Mouse (Mus musculus): ENCODE data around the gene Gm4779. TPM values are rescaled to one million over a fixed set of nuclear protein-coding genes. Genes with fewer than 3 reads are reported as not detected.
A peak's percentile ranks its signal among the peaks of the same experiment; 100 is the strongest.

Gm4779 gene
- polyA plus RNA-seq, 1 experiment, result not detected

DNA sequence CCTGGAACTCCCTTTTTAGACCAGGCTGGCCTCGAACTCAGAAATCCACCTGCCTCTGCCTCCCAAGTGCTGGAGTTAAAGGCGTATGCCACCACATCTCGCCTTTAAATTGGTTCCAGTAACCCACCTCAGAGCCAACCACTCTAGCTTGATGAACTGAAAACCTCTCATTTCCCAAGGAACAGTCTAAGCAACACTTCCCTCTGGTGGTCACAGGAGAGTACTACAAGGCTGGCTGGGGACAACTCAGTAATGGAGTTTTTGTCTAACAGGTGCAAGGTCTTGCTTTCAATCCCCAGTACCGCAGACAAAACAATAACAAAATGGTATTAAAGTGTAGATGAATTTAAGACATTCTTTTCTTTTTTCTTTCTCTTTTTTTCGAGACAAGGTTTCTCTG is 22.2 kb downstream of the Gm4779 start:
- no peak overlapping the region for H3K4me3 ChIP-seq (ENCODE audit: insufficient read depth, poor library complexity, severe bottlenecking)
- no peaks in the 10 kb centered on the region for H3K27me3 ChIP-seq (ENCODE audit: control insufficient read depth, insufficient read depth, insufficient read length)
- H3K79me2 ChIP-seq (ENCODE audit: control insufficient read depth, insufficient read depth), result no peaks in the 10 kb centered on the region
- TF ChIP-seq USF1 (IDR thresholded peaks at IDR 0.05; ENCODE audit: low read depth), result no peak
- TF ChIP-seq CTCF (IDR thresholded peaks at IDR 0.05; ENCODE audit: control insufficient read depth, insufficient read depth, insufficient read length), result peak; percentile 7
- no peaks in the 10 kb centered on the region for H3K79me3 ChIP-seq (ENCODE audit: low read depth)
- H3ac ChIP-seq (ENCODE audit: control insufficient read depth, insufficient read length, low read depth), result no peak overlapping the region
- H3K36me3 ChIP-seq (ENCODE audit: control insufficient read depth, insufficient read depth), result no peaks in the 10 kb centered on the region

DNA sequence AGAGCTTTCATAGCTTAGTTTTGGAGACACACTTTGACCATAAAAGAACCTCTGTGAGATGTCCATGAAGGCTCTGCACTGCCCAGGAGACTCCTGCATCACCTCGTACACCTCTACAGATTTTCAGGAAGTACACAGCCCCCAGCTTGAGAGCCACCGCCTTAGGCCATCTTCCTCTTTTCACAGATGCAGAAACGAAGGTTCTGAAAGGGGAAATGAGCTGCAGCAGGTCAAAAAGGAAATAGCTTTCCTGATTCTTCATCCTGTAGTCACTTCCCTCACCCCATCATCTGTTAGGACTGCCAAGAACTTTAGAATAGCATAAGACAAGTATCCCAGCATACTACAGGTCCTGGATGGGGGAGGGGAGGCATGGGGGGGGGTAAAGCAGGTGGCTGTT is 23.9 kb downstream of the Gm4779 start:
- no peaks in the 10 kb centered on the region for H3K79me2 ChIP-seq (ENCODE audit: control insufficient read depth, insufficient read depth)
- no peaks in the 10 kb centered on the region for H3K27me3 ChIP-seq (ENCODE audit: control insufficient read depth, insufficient read depth, insufficient read length)
- TF ChIP-seq MAX (IDR thresholded peaks at IDR 0.05), result no peak
- no peak for TF ChIP-seq CEBPB (IDR thresholded peaks at IDR 0.05; ENCODE audit: low read depth)
- no peak for TF ChIP-seq MYOD1 (IDR thresholded peaks at IDR 0.05; ENCODE audit: control insufficient read depth, insufficient read length, low read depth)
- no peak for TF ChIP-seq FOSL1 (IDR thresholded peaks at IDR 0.05; ENCODE audit: insufficient read depth, low read length, poor library complexity, severe bottlenecking)
- TF ChIP-seq MYOG (IDR thresholded peaks at IDR 0.05; ENCODE audit: control insufficient read depth, extremely low read depth, insufficient read length), result no peak
- H3K4me3 ChIP-seq (ENCODE audit: insufficient read depth, poor library complexity, severe bottlenecking), result no peak overlapping the region
- H3K79me3 ChIP-seq (ENCODE audit: low read depth), result no peaks in the 10 kb centered on the region
- no peaks in the 10 kb centered on the region for H3K36me3 ChIP-seq (ENCODE audit: control insufficient read depth, insufficient read depth)
- H3ac ChIP-seq (ENCODE audit: control insufficient read depth, insufficient read length, low read depth), result no peak overlapping the region

DNA sequence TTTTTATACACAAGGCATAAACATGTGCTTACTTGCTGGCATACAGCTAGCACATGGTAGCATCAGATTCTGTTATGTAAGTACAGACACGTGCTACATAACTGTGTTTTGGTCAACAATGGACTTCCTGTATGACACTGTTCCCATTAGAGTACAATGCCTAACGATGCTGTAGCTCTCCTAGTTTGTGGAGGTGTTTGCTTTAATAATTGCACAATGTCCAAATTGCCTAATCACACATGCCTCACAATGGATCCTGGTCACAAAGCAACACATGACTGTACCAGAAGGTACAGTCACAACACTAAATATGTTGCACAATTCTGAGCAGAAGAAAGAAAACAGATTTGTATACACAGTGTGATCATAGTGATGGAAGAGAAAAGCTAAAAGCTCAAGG is 24.7 kb downstream of the Gm4779 start:
- H3K79me3 ChIP-seq (ENCODE audit: low read depth), result no peaks in the 10 kb centered on the region
- H3K36me3 ChIP-seq (ENCODE audit: control insufficient read depth, insufficient read depth), result no peaks in the 10 kb centered on the region
- H3K79me2 ChIP-seq (ENCODE audit: control insufficient read depth, insufficient read depth), result no peaks in the 10 kb centered on the region
- no peak overlapping the region for H3ac ChIP-seq (ENCODE audit: control insufficient read depth, insufficient read length, low read depth)
- H3K4me3 ChIP-seq (ENCODE audit: insufficient read depth, poor library complexity, severe bottlenecking), result no peak overlapping the region
- H3K27me3 ChIP-seq (ENCODE audit: control insufficient read depth, insufficient read depth, insufficient read length), result no peaks in the 10 kb centered on the region
- TF ChIP-seq CTCF (IDR thresholded peaks at IDR 0.05; ENCODE audit: control insufficient read depth, insufficient read depth, insufficient read length), result no peak

DNA sequence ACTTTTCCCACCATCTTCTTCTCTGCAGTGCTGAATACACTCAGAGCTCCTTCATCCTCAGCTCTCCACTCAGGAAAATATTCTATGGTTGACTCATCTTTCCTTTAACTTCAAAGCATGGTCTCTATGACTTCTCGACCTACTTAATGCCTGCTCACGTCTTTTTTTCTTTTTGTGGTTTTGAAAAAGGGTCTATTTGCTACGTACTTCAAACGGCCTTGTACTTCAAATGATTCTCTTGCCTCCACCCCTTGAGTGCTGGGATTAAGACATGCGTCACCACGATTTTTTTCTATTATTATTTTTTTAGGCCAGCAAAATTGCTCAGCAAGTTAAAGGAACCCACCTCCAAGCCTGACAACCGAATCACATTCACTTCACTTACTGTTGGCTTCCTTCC is 26.9 kb downstream of the Gm4779 start:
- Histone ChIP-seq H3K4me3 (ENCODE audit: insufficient read depth, poor library complexity, severe bottlenecking) (no peak overlapping the region), H3K27me3 (ENCODE audit: control insufficient read depth, insufficient read depth, insufficient read length) (no peaks in the 10 kb centered on the region), H3ac (ENCODE audit: control insufficient read depth, insufficient read length, low read depth) (no peak overlapping the region), H3K79me3 (ENCODE audit: low read depth) (no peaks in the 10 kb centered on the region), H3K79me2 (ENCODE audit: control insufficient read depth, insufficient read depth) (no peaks in the 10 kb centered on the region), H3K36me3 (ENCODE audit: control insufficient read depth, insufficient read depth) (no peaks in the 10 kb centered on the region)
- TF ChIP-seq CEBPB (IDR thresholded peaks at IDR 0.05; ENCODE audit: low read depth), result no peak
- no peak for TF ChIP-seq MYOD1 (IDR thresholded peaks at IDR 0.05; ENCODE audit: control insufficient read depth, insufficient read length, low read depth)
- no peak for TF ChIP-seq MAX (IDR thresholded peaks at IDR 0.05)
- TF ChIP-seq USF1 (IDR thresholded peaks at IDR 0.05; ENCODE audit: low read depth), result no peak
- TF ChIP-seq CTCF (IDR thresholded peaks at IDR 0.05; ENCODE audit: control insufficient read depth, insufficient read depth, insufficient read length), result no peak
- no peak for TF ChIP-seq FOSL1 (IDR thresholded peaks at IDR 0.05; ENCODE audit: insufficient read depth, low read length, poor library complexity, severe bottlenecking)
- no peak for TF ChIP-seq MYOG (IDR thresholded peaks at IDR 0.05; ENCODE audit: control insufficient read depth, extremely low read depth, insufficient read length)

DNA sequence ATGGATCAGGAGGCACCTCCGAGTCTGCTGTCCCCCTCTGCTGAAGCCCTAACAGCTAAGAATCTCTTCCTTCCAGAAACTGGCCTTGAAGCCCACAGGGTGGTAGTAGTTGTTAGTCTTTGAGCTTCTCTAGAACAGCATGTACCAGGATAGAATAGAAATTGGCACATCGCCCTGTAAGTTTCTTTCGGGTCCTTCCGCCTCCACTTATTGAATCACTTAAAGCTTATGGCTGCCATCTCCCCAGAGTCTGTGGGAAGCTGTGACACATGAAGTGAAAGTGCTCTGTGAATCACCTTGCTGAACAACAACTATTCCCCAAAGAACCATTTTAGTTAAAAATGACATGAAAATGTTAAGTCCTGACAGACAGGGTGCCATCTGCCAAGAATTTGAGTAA is 29.1 kb downstream of the Gm4779 start:
- Histone ChIP-seq H3ac (ENCODE audit: control insufficient read depth, insufficient read length, low read depth) (no peak overlapping the region), H3K27me3 (ENCODE audit: control insufficient read depth, insufficient read depth, insufficient read length) (no peaks in the 10 kb centered on the region), H3K36me3 (ENCODE audit: control insufficient read depth, insufficient read depth) (no peaks in the 10 kb centered on the region), H3K4me3 (ENCODE audit: insufficient read depth, poor library complexity, severe bottlenecking) (no peak overlapping the region), H3K79me3 (ENCODE audit: low read depth) (no peaks in the 10 kb centered on the region), H3K79me2 (ENCODE audit: control insufficient read depth, insufficient read depth) (no peaks in the 10 kb centered on the region)
- no peak for TF ChIP-seq MAX (IDR thresholded peaks at IDR 0.05)
- no peak for TF ChIP-seq CEBPB (IDR thresholded peaks at IDR 0.05; ENCODE audit: low read depth)
- no peak for TF ChIP-seq MYOD1 (IDR thresholded peaks at IDR 0.05; ENCODE audit: control insufficient read depth, insufficient read length, low read depth)
- no peak for TF ChIP-seq FOSL1 (IDR thresholded peaks at IDR 0.05; ENCODE audit: insufficient read depth, low read length, poor library complexity, severe bottlenecking)
- no peak for TF ChIP-seq USF1 (IDR thresholded peaks at IDR 0.05; ENCODE audit: low read depth)
- TF ChIP-seq MYOG (IDR thresholded peaks at IDR 0.05; ENCODE audit: control insufficient read depth, extremely low read depth, insufficient read length), result no peak
- no peak for TF ChIP-seq CTCF (IDR thresholded peaks at IDR 0.05; ENCODE audit: control insufficient read depth, insufficient read depth, insufficient read length)

DNA sequence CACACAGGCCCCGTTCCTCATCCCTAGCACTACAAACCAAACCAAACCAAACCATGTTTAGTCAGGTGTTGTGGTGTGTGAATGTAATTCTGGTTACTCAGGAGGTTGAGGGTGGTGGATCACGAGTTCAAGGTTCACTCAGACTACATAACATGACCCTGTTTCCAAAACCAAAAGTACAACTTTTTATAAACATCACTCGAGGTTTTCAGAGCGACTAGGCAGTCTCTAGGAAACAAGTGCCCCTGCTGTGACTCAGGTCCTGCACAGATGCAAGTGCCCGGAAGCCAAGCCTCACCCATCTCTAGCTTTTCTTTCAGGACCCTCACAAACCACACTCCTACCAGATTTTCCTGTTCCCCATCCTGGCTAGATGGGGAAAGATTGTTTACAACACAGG is 29.6 kb downstream of the Gm4779 start:
- Histone ChIP-seq H3K4me3 (ENCODE audit: insufficient read depth, poor library complexity, severe bottlenecking) (no peak overlapping the region), H3K79me2 (ENCODE audit: control insufficient read depth, insufficient read depth) (no peaks in the 10 kb centered on the region), H3K36me3 (ENCODE audit: control insufficient read depth, insufficient read depth) (no peaks in the 10 kb centered on the region), H3K79me3 (ENCODE audit: low read depth) (no peaks in the 10 kb centered on the region), H3K27me3 (ENCODE audit: control insufficient read depth, insufficient read depth, insufficient read length) (no peaks in the 10 kb centered on the region), H3ac (ENCODE audit: control insufficient read depth, insufficient read length, low read depth) (no peak overlapping the region)
- TF ChIP-seq CEBPB (IDR thresholded peaks at IDR 0.05; ENCODE audit: low read depth) (no peak), MAX (IDR thresholded peaks at IDR 0.05) (no peak), USF1 (IDR thresholded peaks at IDR 0.05; ENCODE audit: low read depth) (no peak), FOSL1 (IDR thresholded peaks at IDR 0.05; ENCODE audit: insufficient read depth, low read length, poor library complexity, severe bottlenecking) (no peak), MYOG (IDR thresholded peaks at IDR 0.05; ENCODE audit: control insufficient read depth, extremely low read depth, insufficient read length) (no peak), CTCF (IDR thresholded peaks at IDR 0.05; ENCODE audit: control insufficient read depth, insufficient read depth, insufficient read length) (no peak), MYOD1 (IDR thresholded peaks at IDR 0.05; ENCODE audit: control insufficient read depth, insufficient read length, low read depth) (no peak)
